Mouse (Mus musculus): ENCODE measurements around the gene Gatb.

The Gatb gene

GRCm38 (mm10) chr3:85592640-85593252 lies 18.8 kb downstream of the Gatb start:
- no peak for DNase-seq (ENCODE audit: low read depth, low spot score)

- DNase-seq (ENCODE audit: low read depth, low spot score) = no peak
These were observed 20.5 kb downstream of the Gatb start for GRCm38 (mm10) chr3:85594452-85594851.

DNA sequence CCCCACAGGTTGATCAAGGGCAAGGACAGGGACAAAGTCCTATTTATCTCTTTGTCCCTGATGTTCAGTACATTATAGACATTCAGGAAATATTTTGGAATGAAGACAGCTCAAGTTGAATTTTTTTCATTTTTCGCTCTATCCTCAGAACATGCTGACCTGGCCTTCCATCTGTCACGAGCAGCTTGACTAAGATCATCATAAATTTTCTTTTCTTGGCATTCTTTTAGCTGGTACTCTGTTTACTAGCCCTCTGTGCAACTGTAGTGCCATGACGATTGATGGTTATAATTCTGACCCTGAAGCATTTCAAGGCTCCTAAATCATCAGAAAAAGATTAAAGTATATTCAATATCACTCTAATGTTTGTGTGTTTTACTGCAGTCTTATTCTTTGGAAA lies 25.6 kb downstream of the Gatb start:
- DNase-seq (ENCODE audit: low read depth, low spot score) = no peak

- no peak for DNase-seq (ENCODE audit: low read depth, low spot score)
These were observed 28.0 kb downstream of the Gatb start for GRCm38 (mm10) chr3:85601841-85602305.

DNA sequence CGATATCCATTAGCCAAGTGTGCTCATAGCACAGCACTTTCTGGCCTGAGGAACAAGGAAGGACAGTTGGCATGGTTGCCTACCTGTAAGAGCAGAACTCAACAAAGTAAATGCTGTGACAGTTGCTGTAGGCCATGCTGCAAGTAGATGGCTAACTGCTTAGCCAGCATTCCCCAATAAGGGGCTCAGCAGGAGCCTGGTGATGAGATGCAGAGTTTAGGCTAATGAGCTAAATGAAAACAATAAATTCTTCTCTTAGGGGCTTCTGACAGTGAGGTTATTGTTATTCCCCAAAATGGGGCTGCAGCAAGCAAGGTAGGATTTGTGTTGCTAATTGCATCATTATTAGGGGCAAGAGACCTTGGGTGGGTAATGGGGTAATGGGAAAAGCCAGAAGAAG lies 29.9 kb downstream of the Gatb start:
- DNase-seq (ENCODE audit: low read depth, low spot score) = no peak

DNA sequence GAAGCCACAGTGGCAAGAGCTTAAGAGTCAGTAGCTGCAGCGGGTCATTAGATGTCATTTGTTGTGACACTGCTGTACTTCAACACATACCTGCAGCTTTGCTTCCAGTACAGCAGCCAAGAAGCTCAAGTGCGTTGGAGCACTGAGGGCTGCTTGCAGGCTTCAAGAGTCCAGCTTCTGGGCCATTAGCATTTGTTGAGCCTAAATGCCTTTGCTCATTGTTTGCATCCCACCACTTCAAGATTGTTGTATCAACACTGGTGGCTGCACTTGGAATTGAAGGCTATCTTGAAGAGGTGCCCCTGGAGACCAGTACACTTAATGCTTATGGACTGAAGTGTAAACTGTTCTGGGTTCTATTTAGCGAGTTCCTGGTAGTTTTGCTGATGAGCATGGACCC lies 33.0 kb downstream of the Gatb start:
- DNase-seq (ENCODE audit: low read depth, low spot score) = no peak

- no peak for DNase-seq (ENCODE audit: low read depth, low spot score)
These were observed 33.8 kb downstream of the Gatb start for GRCm38 (mm10) chr3:85607753-85608152.

GRCm38 (mm10) chr3:85616389-85616788 lies 42.5 kb downstream of the Gatb start:
- no peak for DNase-seq (ENCODE audit: low read depth, low spot score)

GRCm38 (mm10) chr3:85618885-85619284 lies 45.0 kb downstream of the Gatb start:
- no peak for DNase-seq (ENCODE audit: low read depth, low spot score)

GRCm38 (mm10) chr3:85619345-85619744 lies 45.4 kb downstream of the Gatb start:
- no peak for DNase-seq (ENCODE audit: low read depth, low spot score)

DNA sequence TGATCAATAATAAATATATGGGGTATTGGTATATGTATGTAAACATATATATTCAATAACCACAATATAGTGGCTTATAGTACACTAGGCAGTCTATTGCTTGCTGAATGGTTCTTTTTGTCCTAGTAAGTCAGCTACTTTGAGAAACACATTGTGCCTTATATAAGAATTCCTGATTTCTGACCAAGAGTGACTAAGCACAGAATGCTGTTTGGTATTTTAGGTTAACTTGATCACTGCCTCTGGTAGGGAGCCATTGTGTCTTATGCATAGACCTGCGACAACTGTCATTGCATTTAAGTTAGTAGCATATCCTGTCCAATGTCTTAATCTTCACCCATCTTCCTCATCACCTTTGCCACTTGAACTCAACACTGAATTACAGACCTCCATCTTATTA lies 45.8 kb downstream of the Gatb start:
- no peak for DNase-seq (ENCODE audit: low read depth, low spot score)

DNA sequence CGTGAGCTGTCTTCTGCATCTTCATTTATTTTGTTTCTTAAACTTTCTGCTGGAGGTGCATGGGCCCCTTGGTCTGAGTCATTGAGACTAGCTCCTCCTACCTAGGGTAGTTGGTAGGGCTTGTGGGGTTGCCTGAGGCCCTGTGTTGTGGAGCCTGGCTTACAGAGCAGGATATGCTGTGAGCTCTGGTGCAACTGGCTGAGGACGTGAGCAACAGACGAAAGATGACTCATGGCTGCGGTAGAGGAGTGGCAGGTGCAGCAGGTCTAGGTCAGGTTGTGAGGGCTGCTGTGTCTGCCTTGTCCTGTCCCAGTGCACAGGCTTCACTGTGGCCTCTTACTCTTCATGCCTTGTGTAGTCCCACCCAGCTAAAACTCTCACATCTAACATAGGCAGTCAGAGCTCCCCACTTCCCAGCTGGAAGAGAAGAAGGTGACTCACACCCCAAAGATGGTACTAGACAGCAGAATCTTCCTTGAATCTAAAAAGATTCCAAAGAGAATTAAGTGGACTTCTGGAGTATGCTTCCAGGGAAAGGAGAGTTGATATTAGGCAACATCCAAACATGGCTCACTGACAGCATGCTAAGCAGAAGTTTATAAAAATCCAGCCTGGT lies 56.1 kb downstream of the Gatb start:
- no peak for DNase-seq (ENCODE audit: low read depth, low spot score)

DNA sequence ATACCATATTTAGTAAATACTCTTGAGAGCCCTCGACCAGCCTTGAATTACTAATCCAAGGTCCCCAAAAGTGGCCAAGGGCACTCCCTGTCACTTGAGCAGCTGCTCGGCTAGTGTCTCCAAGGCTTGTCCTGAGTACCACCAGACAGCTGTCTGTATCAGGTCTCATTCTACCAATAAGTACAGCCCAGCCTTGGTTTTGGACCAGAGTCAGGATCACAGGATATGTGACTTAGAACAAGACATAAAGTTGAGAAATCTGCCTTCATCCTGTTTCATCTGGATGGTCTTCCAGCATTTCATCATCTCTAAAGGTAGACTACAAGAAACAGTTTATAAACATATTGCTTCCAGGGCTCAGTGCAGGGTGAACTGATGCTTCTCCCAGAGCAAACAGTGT lies 59.8 kb downstream of the Gatb start:
- DNase-seq (ENCODE audit: low read depth, low spot score) = peak; percentile 46

DNA sequence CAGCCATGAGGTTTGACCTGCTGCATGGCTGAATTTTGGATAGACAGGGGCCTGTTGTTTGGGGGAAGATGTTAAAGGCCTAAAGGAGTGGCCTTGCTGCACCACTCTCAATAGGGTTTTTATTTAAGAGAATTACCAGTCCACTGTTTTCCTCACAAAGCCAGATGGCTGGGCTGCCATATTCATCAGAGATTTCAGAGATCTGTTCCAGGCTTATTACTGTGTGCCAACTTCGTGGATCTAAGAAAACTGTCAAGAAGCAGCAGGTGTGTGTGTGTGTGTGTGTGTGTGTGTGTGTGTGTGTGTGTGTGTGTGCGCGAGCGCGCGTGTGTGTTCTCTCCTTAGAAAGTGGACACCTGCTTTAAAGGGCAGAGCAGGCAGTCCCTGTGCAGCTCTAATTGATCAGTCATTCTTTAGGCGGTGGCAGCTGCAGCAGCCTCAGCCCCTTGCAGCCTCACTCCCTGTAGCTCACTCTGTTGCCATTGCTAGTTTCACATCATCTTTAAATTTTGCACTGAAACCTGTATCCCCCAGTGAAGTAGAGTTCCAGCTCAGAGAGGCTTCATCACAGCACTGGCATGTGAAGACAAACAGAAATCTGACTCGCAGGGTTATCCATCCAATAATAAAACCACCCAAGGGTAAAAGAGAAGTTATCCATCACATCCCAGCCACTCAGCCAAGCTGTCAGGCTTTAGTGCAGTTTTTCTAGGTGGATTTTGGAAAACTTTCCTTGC lies 60.6 kb downstream of the Gatb start:
- DNase-seq (ENCODE audit: low read depth, low spot score) = no peak

- DNase-seq (ENCODE audit: low read depth, low spot score) = no peak
These were observed 61.2 kb downstream of the Gatb start for GRCm38 (mm10) chr3:85635126-85635419.

DNA sequence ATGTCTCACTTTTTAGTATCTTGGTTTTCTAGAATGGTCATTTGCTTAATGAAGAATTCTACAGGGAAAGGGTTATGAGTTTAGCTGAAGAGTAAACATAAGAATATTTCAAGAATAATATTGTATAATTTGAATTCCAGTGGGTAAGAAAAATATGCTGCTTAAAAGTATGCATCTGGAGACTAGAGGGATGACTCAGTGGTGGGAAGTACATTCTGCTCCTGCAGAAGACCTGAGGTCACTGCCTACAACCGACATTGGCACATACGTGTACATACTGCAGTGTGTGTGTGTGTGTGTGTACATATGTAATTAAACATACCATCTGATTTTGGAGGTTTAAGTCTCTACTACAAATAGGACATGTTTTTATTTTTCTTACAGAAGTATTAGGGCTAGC lies 61.7 kb downstream of the Gatb start:
- DNase-seq (ENCODE audit: low read depth, low spot score) = no peak

DNA sequence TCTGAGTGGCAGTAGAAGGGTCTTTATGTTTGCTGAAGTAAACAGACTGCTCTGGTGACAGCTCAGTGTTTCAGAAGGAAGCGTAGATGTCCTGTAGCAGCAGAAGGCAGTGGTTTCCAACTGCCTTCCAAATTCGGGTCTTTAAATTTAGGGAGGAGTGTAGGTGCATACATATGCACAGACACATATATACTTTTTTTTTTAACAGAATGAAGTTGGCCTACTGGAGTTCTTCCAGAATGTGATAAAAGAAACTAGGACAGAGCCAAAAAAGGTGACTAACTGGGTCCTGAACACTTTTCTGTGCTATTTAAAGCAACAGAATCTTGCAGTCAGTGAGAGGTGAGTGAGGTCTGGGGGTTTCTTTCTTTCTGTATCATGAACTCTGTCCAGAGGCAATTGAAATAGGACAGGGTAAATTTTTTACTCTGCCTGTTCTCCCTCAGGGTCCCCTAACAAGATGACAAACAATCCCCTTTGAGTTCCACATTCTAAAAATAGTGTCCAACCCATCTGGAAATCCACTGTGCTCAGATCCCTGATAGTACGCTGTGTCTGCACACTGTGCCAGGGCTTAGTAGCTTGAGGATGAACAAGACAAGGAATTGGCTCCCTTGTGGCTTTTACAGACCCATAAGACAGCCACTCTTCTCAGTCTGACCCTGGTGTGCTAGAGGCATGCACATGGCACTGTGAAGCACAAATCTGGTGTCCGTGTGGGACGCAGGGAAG lies 63.0 kb downstream of the Gatb start:
- no peak for DNase-seq (ENCODE audit: low read depth, low spot score)

GRCm38 (mm10) chr3:85641751-85642150 lies 67.8 kb downstream of the Gatb start:
- DNase-seq (ENCODE audit: low read depth, low spot score) = peak; percentile 35

DNA sequence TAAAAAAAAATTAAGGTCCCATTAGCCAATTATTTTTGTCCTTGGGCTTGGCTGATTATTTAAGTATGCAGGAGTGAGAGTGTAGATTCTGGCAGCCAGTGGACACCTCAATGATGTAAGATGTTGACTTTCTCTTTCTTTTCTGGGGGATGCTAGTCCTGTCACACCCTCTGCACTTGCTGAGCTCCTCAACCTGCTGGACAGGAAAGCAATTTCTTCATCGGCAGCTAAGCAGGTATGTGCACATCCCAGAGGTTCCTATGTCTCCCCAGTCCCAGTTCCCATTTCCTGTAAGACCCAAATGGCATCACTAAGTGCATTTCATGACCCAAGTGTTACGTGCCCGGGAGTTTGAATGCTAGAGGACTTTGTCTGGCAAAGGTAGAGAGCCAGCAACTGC lies 70.9 kb downstream of the Gatb start:
- no peak for DNase-seq (ENCODE audit: low read depth, low spot score)

DNA sequence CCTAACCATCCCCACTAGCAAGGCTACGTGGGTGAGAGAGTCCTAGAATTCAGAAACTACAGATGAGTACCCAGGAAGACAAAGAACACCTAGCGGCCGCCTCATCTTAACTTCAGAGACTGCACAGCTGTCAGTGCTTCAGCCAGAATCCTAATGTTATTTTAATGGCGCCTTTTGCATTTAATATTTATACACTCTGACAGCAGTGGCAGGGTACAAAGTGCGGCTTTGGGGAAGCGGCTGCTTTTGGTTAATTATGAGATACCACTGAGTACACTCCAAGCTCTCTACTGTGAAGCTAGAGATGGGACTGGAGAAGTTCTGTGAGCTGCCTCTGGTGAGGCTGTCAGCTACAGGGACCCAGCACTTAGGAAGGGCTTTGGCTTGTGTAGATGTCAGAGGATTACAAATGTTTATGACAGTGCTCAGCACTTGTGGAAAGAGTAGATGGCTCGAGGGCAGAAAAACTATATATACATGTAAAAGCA lies 71.6 kb downstream of the Gatb start:
- no peak for DNase-seq (ENCODE audit: low read depth, low spot score)

DNA sequence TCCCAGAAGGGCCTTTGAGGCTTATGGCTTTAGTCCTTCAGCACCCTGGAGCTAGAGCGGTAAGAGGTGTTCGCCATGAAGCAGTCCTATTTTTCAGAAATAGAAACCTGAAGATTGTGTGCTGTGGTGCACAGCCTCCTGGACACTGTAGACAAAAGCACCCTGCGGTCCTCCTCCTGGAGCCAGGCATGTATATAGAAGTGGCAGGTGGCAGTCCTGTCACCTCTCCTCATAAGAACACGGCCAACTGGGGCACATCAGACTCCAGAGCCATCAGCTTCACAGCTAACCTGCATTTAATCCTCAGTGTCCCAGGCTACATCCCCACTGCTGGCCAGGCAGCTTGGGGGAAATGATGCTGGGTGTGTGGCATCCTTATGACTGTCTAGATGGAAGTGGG lies 75.3 kb downstream of the Gatb start:
- DNase-seq (ENCODE audit: low read depth, low spot score) = no peak
